Mouse (Mus musculus): ENCODE measurements around the gene Spdye4a. TPM values are rescaled to one million over a fixed set of nuclear protein-coding genes. Genes with fewer than 3 reads are reported as not detected.

Spdye4a gene
- not detected in 2 replicates for polyA plus RNA-seq (2012; rRNA removed)

GRCm38 (mm10) chr5:143226790-143227189 lies at the start of gene Spdye4a:
TSS of gene Spdye4a (minus strand) at chr5:143226890.
- no peak for DNase-seq (ENCODE audit: low spot score)

DNA sequence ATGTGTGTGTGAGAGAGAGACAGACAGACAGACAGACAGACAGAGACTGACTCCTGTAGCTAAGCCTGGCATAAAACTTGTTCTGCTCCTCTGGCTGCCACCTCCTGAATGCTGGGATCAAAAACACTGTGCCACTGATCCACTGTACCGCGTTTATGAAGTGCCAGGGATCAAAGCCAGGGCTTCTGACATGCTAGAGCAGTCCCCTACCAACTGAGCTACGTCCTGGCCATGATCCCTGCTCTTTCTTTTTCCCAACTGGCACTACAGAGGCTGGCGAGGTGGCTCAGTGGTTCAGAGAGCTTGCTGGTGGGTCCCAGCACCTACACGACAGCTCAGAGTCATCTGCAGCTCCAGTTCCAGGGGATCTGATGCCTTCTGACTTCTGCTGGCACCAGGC lies 49.1 kb upstream of the Spdye4a start:
- DNase-seq (ENCODE audit: low spot score): no peak

GRCm38 (mm10) chr5:143272540-143273330 lies 46.0 kb upstream of the Spdye4a start:
- DNase-seq (ENCODE audit: low spot score): no peak

GRCm38 (mm10) chr5:143272108-143272507 lies 45.4 kb upstream of the Spdye4a start:
- DNase-seq (ENCODE audit: low spot score): no peak

DNA sequence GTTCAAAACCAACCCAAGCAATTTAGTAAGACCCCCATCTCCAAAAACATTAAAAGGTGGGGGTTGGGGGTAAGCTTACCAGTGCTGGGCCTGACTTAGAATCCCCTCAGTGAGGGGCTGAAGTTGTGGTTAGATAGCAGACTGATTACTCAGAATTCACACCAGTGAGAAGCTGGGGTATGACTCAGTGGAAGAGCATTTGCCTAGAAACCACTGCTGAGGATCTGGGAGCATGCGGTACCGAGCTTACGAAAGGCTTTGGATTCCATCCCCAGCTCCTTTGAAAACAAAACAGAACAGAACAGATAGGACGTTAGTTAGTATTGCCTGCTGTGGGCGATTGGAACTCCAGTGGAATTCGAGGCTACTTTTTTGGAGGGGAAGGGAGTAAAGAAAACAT lies 45.0 kb upstream of the Spdye4a start:
- no peak for DNase-seq (ENCODE audit: low spot score)

DNA sequence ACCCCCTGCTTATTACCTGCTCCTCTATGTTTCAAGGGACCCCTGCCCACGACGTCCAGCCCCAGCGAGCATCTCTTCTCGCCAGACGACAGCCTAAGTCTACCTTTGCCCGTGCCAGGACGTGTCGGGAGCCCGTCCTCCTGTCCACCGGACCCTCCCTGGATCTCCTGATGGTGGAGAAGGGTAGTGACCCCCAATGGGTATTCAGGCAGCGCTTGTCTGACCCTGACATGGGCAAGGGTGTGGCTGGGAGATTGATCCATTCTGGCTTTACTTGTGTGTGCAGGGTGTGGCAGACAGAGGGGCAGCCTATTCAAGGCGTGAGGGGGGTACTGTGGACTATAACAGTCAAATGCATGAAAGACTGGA lies 43.4 kb upstream of the Spdye4a start:
- no peak for DNase-seq (ENCODE audit: low spot score)

GRCm38 (mm10) chr5:143269363-143270150 lies 42.9 kb upstream of the Spdye4a start, which contains the start of gene Zfp316:
TSS of gene Zfp316 (minus strand) at chr5:143270022.
- peak; percentile 62 for DNase-seq (ENCODE audit: low spot score)

DNA sequence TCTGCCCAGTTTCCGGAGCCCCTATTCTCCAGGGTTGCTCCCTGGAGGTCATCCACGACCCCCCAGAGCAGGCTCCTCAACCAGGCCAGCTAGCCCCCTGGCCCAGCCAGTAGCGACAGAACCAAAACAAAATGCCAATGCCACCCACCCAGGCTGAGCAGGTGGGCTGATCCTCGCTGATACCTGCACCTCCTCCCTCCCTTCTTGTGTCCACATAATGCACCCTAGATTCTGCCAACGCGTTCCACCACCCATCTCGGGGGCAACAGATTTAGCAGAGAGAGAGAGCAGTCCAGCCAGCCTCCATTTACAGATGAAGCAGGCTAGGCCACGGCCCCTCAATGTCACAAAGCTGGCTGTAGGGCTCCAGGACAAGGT lies 42.3 kb upstream of the Spdye4a start:
- no peak for DNase-seq (ENCODE audit: low spot score)

GRCm38 (mm10) chr5:143266794-143267193 lies 40.1 kb upstream of the Spdye4a start:
- no peak for DNase-seq (ENCODE audit: low spot score)

DNA sequence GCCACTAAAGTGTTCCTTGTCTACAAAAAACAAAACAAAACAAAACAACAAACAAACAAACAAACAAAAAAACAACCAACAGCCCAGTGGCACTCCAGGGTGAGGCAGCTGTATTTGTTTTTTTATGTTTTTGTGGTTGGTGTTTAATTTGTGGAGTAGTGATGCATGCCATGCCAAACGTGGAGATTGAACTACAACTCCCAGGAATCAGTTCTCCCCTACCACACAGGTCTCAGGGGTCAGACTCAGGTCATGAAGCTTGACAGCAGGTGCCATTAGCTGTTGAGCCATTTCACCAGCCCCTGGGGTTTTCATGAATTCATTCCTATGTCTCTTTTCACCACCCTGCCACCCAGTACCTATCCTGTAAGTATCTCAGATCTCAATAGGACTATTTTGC lies 38.7 kb upstream of the Spdye4a start:
- DNase-seq (ENCODE audit: low spot score): no peak

GRCm38 (mm10) chr5:143264689-143265088 lies 38.0 kb upstream of the Spdye4a start:
- no peak for DNase-seq (ENCODE audit: low spot score)

GRCm38 (mm10) chr5:143261636-143262035 lies 34.9 kb upstream of the Spdye4a start:
- DNase-seq (ENCODE audit: low spot score): no peak

GRCm38 (mm10) chr5:143255802-143256201 lies 29.1 kb upstream of the Spdye4a start:
- DNase-seq (ENCODE audit: low spot score): no peak

DNA sequence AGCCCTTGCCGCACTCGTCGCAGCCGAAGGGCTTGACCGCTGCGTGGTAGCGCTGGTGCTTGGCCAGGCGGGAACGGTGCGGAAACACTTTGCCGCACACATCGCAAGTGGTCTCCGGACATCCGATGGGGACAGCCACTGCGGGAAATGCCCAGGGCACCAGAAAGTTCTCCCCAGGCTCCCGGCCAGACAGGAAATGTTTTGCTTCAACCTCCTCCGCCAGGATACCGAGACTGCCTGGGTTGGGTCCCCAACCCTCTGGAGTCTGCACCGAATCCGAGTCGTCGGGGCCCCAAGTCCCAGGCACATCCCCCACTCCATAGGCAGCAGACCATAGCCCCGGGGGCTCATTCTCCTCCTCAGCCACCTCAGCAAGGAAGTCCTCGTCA lies 28.4 kb upstream of the Spdye4a start:
- no peak for DNase-seq (ENCODE audit: low spot score)

DNA sequence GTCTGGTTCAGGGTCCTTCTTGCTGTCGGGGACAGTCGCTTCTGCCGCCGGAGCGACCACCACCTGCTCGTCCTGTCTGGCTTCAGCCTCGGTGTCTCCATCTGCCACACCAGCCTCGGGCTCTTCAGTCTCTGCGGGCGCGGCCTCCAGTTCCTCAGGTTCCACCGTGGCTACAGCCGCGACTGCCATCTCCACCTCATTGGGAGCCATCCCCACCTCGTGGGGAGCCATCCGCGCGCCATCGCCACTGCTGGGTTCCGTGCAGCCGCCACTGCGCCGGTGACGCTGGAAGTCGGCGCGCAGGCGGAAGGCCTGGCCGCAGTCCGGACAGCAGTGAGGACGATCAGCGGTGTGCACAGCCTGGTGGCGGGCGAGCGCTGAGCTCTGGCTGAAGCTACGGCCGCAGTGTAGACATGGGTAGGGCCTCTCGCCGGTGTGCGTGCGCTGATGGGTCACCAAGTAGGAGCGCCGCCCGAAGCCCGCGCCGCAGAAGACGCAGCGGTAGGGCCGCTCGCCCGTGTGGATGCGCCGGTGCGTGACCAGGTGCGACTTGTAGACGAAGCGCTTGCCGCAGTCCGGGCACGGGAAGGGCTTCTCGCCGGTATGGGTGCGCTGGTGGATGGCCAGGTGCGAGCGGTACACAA lies 27.9 kb upstream of the Spdye4a start:
- no peak for DNase-seq (ENCODE audit: low spot score)

- no peak for DNase-seq (ENCODE audit: low spot score)
Observed at GRCm38 (mm10) chr5:143253881-143254486, 27.3 kb upstream of the Spdye4a start.

GRCm38 (mm10) chr5:143253186-143253880 lies 26.6 kb upstream of the Spdye4a start:
- DNase-seq (ENCODE audit: low spot score): no peak

GRCm38 (mm10) chr5:143252791-143253185 lies 26.1 kb upstream of the Spdye4a start:
- DNase-seq (ENCODE audit: low spot score): no peak

DNA sequence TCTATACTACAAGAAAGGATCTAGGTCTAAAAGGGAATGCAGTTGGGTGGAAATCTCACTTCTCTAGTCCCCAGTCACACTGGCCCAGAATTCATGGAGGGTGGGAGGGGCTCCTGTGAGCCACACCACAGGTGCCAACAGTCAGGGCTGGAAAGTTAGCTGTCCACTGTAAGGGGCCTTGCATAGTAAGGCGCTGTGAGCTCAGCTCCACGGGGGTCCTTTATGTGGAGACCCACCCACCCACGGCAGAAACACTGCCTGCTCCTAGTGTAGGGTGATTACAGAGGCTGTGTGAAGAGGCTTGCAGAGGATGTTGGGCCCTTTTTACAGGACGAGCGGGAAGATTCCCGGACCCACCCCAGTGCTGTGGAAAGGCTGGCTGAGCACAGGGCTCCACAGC lies 25.3 kb upstream of the Spdye4a start:
- DNase-seq (ENCODE audit: low spot score): no peak

DNA sequence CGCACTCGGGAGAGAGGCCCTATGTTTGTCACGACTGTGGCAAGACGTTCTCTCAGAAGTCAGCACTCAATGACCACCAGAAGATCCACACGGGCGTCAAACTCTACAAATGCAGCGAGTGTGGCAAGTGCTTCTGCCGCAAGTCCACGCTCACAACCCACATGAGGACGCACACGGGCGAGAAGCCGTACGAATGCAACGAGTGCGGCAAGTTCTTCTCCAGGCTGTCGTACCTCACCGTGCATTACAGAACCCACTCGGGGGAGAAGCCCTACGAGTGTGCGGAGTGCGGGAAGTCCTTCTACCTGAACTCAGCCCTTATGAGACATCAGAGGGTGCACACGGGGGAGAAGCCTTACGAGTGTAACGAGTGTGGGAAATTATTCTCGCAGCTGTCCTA lies 18.2 kb upstream of the Spdye4a start:
- no peak for DNase-seq (ENCODE audit: low spot score)

- DNase-seq (ENCODE audit: low spot score): no peak
Observed at GRCm38 (mm10) chr5:143236036-143236435, 9.3 kb upstream of the Spdye4a start.

Measured in urinary bladder, adult 2 months (tissue).